Mouse (Mus musculus) liver, embryonic 14.5 days (tissue): ENCODE data around the gene Foxn3. TPM values are rescaled to one million over a fixed set of nuclear protein-coding genes. Genes with fewer than 3 reads are reported as not detected.

ENCODE experiments used
- ATAC-seq: fragments of 200-750 bp; cut with Nextera tagmentation; 2 replicates; pipeline ENCODE4 v1.8.0; 2017; ENCODE audit warnings: moderate number of reproducible peaks, mild to moderate bottlenecking, moderate library complexity; ENCODE audit not compliant: insufficient read depth
- DNase-seq, 3 experiments: peaks; one replicate each; pipeline ENCODE4 v3.0.0-alpha.2; 2012 to 2013; ENCODE audit warnings: low read depth in 3 of 3, low spot score in 3 of 3
- H3K27ac ChIP-seq: fragments of 300-500 bp; sonication (generic); 2 replicates; pipeline ENCODE4 v1.5.1; 2014; ENCODE audit warnings: moderate library complexity, mild to moderate bottlenecking, control low read depth, inconsistent platforms
- H3K27me3 ChIP-seq: fragments of 300-500 bp; sonication (generic); 2 replicates; pipeline ENCODE4 v1.6.1; 2014; ENCODE audit warnings: mild to moderate bottlenecking, low read length, moderate library complexity; ENCODE audit not compliant: control insufficient read depth, insufficient read depth
- H3K36me3 ChIP-seq: fragments of 300-500 bp; sonication (generic); replicated peaks from 2 replicates; pipeline ENCODE4 v1.6.1; 2014; ENCODE audit warnings: low read depth; ENCODE audit not compliant: control insufficient read depth, insufficient read depth
- H3K4me1 ChIP-seq, 2 experiments: fragments of 200-500 bp in 1 of 2; fragments of 300-500 bp in 1 of 2; sonication (generic) in 1 of 2; replicated peaks; 2 replicates each; pipeline ENCODE4 v1.6.1; 2012 to 2014; ENCODE audit warnings: antibody characterized with exemption in 1 of 2, inconsistent platforms in 1 of 2, low read length in 1 of 2; ENCODE audit not compliant: control insufficient read depth in 2 of 2, insufficient read depth in 2 of 2
- H3K4me2 ChIP-seq: fragments of 300-500 bp; sonication (generic); 2 replicates; pipeline ENCODE4 v1.6.1; 2014; ENCODE audit warnings: low read depth, mild to moderate bottlenecking, control low read depth, moderate library complexity
- H3K4me3 ChIP-seq, 2 experiments: fragments of 200-500 bp in 1 of 2; fragments of 300-500 bp in 1 of 2; sonication (generic) in 1 of 2; 2 replicates each; pipeline ENCODE4 v1.5.1; 2012 to 2014; ENCODE audit warnings: low read depth in 2 of 2, low read length in 2 of 2, mild to moderate bottlenecking in 2 of 2, control low read depth in 1 of 2, inconsistent platforms in 1 of 2, moderate library complexity in 1 of 2; ENCODE audit not compliant: insufficient read depth in 1 of 2
- H3K9ac ChIP-seq: fragments of 300-500 bp; sonication (generic); replicated peaks from 2 replicates; pipeline ENCODE4 v1.6.1; 2014; ENCODE audit warnings: mild to moderate bottlenecking, control low read depth, moderate library complexity
- H3K9me3 ChIP-seq: fragments of 300-500 bp; sonication (generic); 2 replicates; pipeline ENCODE4 v1.6.1; 2016; ENCODE audit warnings: low read length, mixed read lengths; ENCODE audit not compliant: control insufficient read depth
- CTCF ChIP-seq: IDR thresholded peaks from 2 replicates; pipeline ENCODE4 v1.5.1; 2016; ENCODE audit warnings: antibody characterized with exemption, low read depth, control low read depth
- EP300 ChIP-seq: IDR thresholded peaks from 2 replicates; pipeline ENCODE4 v1.6.1; 2016; ENCODE audit warnings: antibody characterized with exemption, low read depth
- WGBS: fragments of 180-500 bp; shearing (Covaris S2); extraction: QIAGEN DNeasy Blood & Tissue Kit; methylation state at CpG from one replicate; pipeline ENCODE4 v1.1.7; 2014; ENCODE audit not compliant: insufficient replicate concordance; 5-methylcytosine and 5-hydroxymethylcytosine counted together
- polyA plus RNA-seq, 2 experiments: library from polyadenylated mRNA; depleted of rRNA in 1 of 2; stranded (reverse) in 1 of 2; unstranded in 1 of 2; fragments of >200 nt; fragmentation: Nextera tagmentation in 1 of 2; extraction: Ambion mirVana in 1 of 2; gene quantifications; 2 replicates each; pipeline versions ENCODE4 v1.2.1 to v1.2.3; 2012 to 2014

The Foxn3 gene
- polyA plus RNA-seq, 2 experiments = 2.7 to 13.6 TPM

GRCm38 (mm10) chr12:99403004-99403403 is 160.4 kb downstream of the Foxn3 start:
- TF ChIP-seq CTCF (no peak), EP300 (no peak)
- Histone ChIP-seq H3K36me3 (no peaks in the 10 kb centered on the region), H3K4me1 (peaks cover 0 to 6% of the 10 kb centered on the region in 2 experiments; a peak in 2 of 4 replicates), H3K9me3 (no peaks in the 10 kb centered on the region), H3K27ac (no peak overlapping the region), H3K27me3 (no peaks in the 10 kb centered on the region), H3K9ac (no peak overlapping the region), H3K4me2 (no peak overlapping the region), H3K4me3 (no peak overlapping the region)
- 68% methylated on average over 5 of the region's 5 CpGs for WGBS
- ATAC-seq (no peak), DNase-seq (no peak)

- H3K27ac ChIP-seq = no peak overlapping the region
- no peak overlapping the region for H3K9ac ChIP-seq
- TF ChIP-seq EP300 = no peak
- WGBS = 83% methylated on average over 8 of the region's 8 CpGs
- H3K4me2 ChIP-seq = no peak overlapping the region
- ATAC-seq (no peak), DNase-seq (no peak)
- no peak overlapping the region for H3K4me3 ChIP-seq
- no peaks in the 10 kb centered on the region for H3K27me3 ChIP-seq
- no peaks in the 10 kb centered on the region; a peak in 1 of 4 replicates for H3K4me1 ChIP-seq
- no peaks in the 10 kb centered on the region for H3K9me3 ChIP-seq
- no peaks in the 10 kb centered on the region for H3K36me3 ChIP-seq
Observed at GRCm38 (mm10) chr12:99400907-99401306, 162.5 kb downstream of the Foxn3 start.

GRCm38 (mm10) chr12:99399575-99399974 is 163.8 kb downstream of the Foxn3 start:
- Histone ChIP-seq H3K36me3 (no peaks in the 10 kb centered on the region), H3K4me3 (no peak overlapping the region), H3K9ac (no peak overlapping the region), H3K4me1 (peaks cover 2 to 3% of the 10 kb centered on the region in 2 experiments; a peak in 3 of 4 replicates), H3K27ac (no peak overlapping the region), H3K27me3 (no peaks in the 10 kb centered on the region), H3K9me3 (no peaks in the 10 kb centered on the region), H3K4me2 (no peak overlapping the region)
- no peak for DNase-seq
- 61% methylated on average over 4 of the region's 4 CpGs for WGBS
- no peak for TF ChIP-seq EP300
- no peak for TF ChIP-seq CTCF
- ATAC-seq = no peak

- 68% methylated on average over 1 of the region's 1 CpGs for WGBS
- no peaks in the 10 kb centered on the region for H3K27me3 ChIP-seq
- no peak overlapping the region for H3K4me3 ChIP-seq
- no peaks in the 10 kb centered on the region for H3K9me3 ChIP-seq
- DNase-seq (no peak), ATAC-seq (no peak)
- H3K36me3 ChIP-seq = no peaks in the 10 kb centered on the region
- TF ChIP-seq EP300 = no peak
- no peak for TF ChIP-seq CTCF
- H3K4me2 ChIP-seq = no peak overlapping the region
- H3K4me1 ChIP-seq = peaks cover 6 to 11% of the 10 kb centered on the region in 2 experiments
- H3K27ac ChIP-seq = no peak overlapping the region
- H3K9ac ChIP-seq = no peak overlapping the region
Observed at GRCm38 (mm10) chr12:99396461-99396860, 166.9 kb downstream of the Foxn3 start.

- TF ChIP-seq CTCF (no peak), EP300 (no peak)
- WGBS = 77% methylated on average over 3 of the region's 3 CpGs
- H3K27me3 ChIP-seq = no peaks in the 10 kb centered on the region
- DNase-seq (no peak), ATAC-seq (no peak)
- H3K27ac ChIP-seq = no peak overlapping the region
- H3K4me3 ChIP-seq = no peak overlapping the region
- H3K4me2 ChIP-seq = no peak overlapping the region
- H3K9ac ChIP-seq = no peak overlapping the region
- no peaks in the 10 kb centered on the region for H3K36me3 ChIP-seq
- H3K4me1 ChIP-seq = peaks cover 9 to 11% of the 10 kb centered on the region in 2 experiments
- H3K9me3 ChIP-seq = no peaks in the 10 kb centered on the region
Observed at GRCm38 (mm10) chr12:99395082-99395481, 168.3 kb downstream of the Foxn3 start.
